Mouse (Mus musculus): ENCODE results near the gene Tnfaip2. TPM values are rescaled to one million over a fixed set of nuclear protein-coding genes. Genes with fewer than 3 reads are reported as not detected.

Gene Tnfaip2
- total RNA-seq, 2 experiments from 2014 or later = 0.77 to 1.2 TPM

Other genes starting within 250 kb of the Tnfaip2 start
- 10 to 100 TPM in 1 of 2 experiments, 1 to 10 TPM in 1; 8.4 to 14.9 TPM for gene Amn, start 171.4 kb upstream of the Tnfaip2 start, total RNA-seq (2021)
- gene Cdc42bpb, start 64.8 kb upstream of the Tnfaip2 start, total RNA-seq (2021) = 100 to 1,000 TPM; 146 to 152 TPM
- 1 to 10 TPM; 1.2 to 1.9 TPM for gene Lbhd2, start 35.7 kb upstream of the Tnfaip2 start, total RNA-seq (2021)
- gene Exoc3l4, start 25.5 kb upstream of the Tnfaip2 start, total RNA-seq (2021) = 1 to 10 TPM; 1.1 to 1.4 TPM
- gene Gm266, start 43.4 kb downstream of the Tnfaip2 start, total RNA-seq (2021) = 1 to 10 TPM; 4.0 to 4.5 TPM
- 100 to 1,000 TPM; 273 to 278 TPM for gene Eif5, start 95.5 kb downstream of the Tnfaip2 start, total RNA-seq (2021)
- gene Mark3, start 132.1 kb downstream of the Tnfaip2 start, total RNA-seq (2021) = 100 to 1,000 TPM in 1 of 2 experiments, 10 to 100 TPM in 1; 97.1 to 114 TPM
- 1,000 to 10,000 TPM; 1,681 to 2,044 TPM for gene Ckb, start 229.9 kb downstream of the Tnfaip2 start, total RNA-seq (2021)
- 10 to 100 TPM; 16.9 to 22.0 TPM for gene Trmt61a, start 235.6 kb downstream of the Tnfaip2 start, total RNA-seq (2021)